Mouse (Mus musculus): ENCODE results near the gene Lrrc55. TPM values are rescaled to one million over a fixed set of nuclear protein-coding genes. Genes with fewer than 3 reads are reported as not detected.

The Lrrc55 gene
- polyA plus RNA-seq, 1 experiment from 2014 or later: 0.06 TPM

DNA sequence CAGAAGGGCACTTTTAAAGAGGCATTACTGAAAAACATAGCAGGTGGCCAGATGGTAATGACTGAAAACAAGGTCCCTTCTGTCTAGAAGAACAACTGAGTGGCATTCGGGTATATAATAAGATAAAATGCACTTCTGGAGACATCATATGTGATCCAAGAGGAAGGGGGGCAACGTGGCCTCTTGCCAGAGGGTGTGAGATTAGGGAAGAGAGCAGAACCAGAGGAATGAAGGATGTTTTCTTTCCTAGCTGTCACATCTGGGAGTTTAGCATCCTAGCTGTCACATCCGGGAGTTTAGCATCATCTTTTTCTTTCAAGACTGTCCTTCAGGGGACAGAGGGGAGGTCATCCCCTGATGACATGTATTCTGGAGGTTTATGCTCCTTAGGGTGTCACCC lies 32.6 kb upstream of the Lrrc55 start:
- no peaks in the 10 kb centered on the region for H3K4me1 ChIP-seq (ENCODE audit: insufficient read depth)
- ATAC-seq (no peak), DNase-seq (no peak)
- H3K27me3 ChIP-seq (ENCODE audit: insufficient read depth, low read length): no peaks in the 10 kb centered on the region
- H3K9me3 ChIP-seq (ENCODE audit: low read length): no peaks in the 10 kb centered on the region
- H3K27ac ChIP-seq (ENCODE audit: low read depth): no peak overlapping the region
- H3K4me3 ChIP-seq (ENCODE audit: low read depth, low read length): no peak overlapping the region
- H3K9ac ChIP-seq (replicated peaks): no peak overlapping the region
- TF ChIP-seq EP300 (IDR thresholded peaks at IDR 0.05; ENCODE audit: low read depth) (no peak), CTCF (IDR thresholded peaks at IDR 0.05; ENCODE audit: low read depth) (no peak)
- WGBS (ENCODE audit: insufficient replicate concordance): 58% methylated on average over 3 of the region's 3 CpGs
- no peak overlapping the region for H3K4me2 ChIP-seq (ENCODE audit: low read depth, low read length)
- no peaks in the 10 kb centered on the region for H3K36me3 ChIP-seq (replicated peaks; ENCODE audit: insufficient read depth, low read length)

DNA sequence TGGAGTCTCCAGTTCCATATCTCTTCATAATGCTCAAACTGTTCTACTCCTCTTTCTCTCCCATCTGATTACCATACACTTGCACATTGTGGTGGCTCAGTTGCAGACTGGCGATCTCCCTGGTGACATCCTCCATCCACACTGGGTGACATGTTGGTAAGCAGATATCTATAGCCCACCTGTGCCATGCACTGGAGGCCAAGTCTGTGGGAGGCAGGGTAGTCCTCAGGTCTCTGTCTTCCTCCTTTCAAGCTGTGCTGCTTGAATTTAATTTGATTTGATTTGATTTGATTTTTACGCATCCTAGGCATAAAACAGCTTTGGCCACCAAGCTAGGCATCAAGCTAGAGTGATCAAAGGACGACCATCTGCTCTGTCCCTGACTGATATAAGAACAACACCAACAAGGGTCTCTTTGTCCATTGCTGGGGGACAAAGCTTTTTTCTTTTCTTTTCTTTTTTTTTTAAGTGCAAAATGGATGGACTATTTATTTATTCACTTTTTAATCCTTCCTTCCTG lies 30.9 kb upstream of the Lrrc55 start:
- 76% methylated on average over 3 of the region's 3 CpGs for WGBS (ENCODE audit: insufficient replicate concordance)
- no peak for DNase-seq
- Histone ChIP-seq H3K27me3 (ENCODE audit: insufficient read depth, low read length) (no peaks in the 10 kb centered on the region), H3K4me1 (ENCODE audit: insufficient read depth) (no peaks in the 10 kb centered on the region), H3K27ac (ENCODE audit: low read depth) (no peak overlapping the region), H3K4me3 (ENCODE audit: low read depth, low read length) (no peak overlapping the region), H3K4me2 (ENCODE audit: low read depth, low read length) (no peak overlapping the region), H3K9ac (replicated peaks) (no peak overlapping the region), H3K36me3 (replicated peaks; ENCODE audit: insufficient read depth, low read length) (no peaks in the 10 kb centered on the region), H3K9me3 (ENCODE audit: low read length) (no peaks in the 10 kb centered on the region)
- no peak for ATAC-seq
- TF ChIP-seq EP300 (IDR thresholded peaks at IDR 0.05; ENCODE audit: low read depth) (no peak), CTCF (IDR thresholded peaks at IDR 0.05; ENCODE audit: low read depth) (no peak)

DNA sequence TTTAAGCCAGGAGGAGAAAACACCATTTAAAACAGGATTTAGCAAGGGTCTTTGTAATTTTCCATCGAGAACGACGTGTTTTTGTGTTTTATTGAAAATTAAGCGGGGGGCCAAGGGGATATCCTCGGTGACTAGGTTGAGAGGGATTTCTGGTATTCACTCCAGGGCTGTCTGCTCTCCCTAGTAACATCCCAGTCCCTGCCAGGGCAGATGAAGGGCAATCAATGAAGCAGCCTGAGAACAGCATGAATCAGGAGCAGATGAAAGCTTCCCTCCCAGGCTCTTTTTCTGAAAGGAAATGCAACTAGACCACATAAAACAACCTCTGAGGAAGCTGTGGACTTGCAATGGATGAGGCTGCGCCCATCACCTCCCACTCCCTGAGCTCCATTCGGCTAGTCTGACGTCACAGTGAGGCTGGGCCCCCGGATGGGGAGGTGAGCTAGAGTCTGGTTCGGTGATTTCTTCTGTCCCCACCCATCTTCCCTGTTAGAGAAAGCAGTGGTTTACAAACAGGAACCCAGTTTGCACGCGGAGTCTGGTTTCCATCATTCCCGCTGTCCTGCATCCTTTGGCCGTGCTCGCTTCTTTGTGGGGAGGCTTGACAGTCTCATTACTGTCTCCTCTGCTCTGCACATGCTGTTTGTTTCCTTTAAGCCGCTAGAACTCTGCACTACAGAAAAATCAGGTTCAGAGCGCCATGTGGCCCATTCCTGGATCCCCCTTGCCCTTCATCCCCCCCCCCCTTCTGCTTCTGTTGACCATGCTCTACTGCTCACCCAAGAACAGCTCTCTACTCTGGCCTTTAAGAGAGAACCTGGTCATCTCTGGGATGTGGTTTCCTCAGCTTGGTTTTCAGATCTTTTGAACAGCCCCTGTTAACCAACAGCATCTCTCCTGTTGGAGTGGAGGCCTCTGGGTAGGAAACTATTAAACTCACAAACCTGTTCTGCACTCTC lies 27.5 kb upstream of the Lrrc55 start:
- DNase-seq (no peak), ATAC-seq (no peak)
- Histone ChIP-seq H3K36me3 (replicated peaks; ENCODE audit: insufficient read depth, low read length) (no peaks in the 10 kb centered on the region), H3K4me2 (ENCODE audit: low read depth, low read length) (no peak overlapping the region), H3K9me3 (ENCODE audit: low read length) (no peaks in the 10 kb centered on the region), H3K27ac (ENCODE audit: low read depth) (no peak overlapping the region), H3K4me1 (ENCODE audit: insufficient read depth) (no peaks in the 10 kb centered on the region), H3K27me3 (ENCODE audit: insufficient read depth, low read length) (no peaks in the 10 kb centered on the region), H3K9ac (replicated peaks) (no peak overlapping the region), H3K4me3 (ENCODE audit: low read depth, low read length) (no peak overlapping the region)
- 40% methylated on average over 17 of the region's 17 CpGs for WGBS (ENCODE audit: insufficient replicate concordance)
- TF ChIP-seq EP300 (IDR thresholded peaks at IDR 0.05; ENCODE audit: low read depth): no peak
- TF ChIP-seq CTCF (IDR thresholded peaks at IDR 0.05; ENCODE audit: low read depth): no peak

DNA sequence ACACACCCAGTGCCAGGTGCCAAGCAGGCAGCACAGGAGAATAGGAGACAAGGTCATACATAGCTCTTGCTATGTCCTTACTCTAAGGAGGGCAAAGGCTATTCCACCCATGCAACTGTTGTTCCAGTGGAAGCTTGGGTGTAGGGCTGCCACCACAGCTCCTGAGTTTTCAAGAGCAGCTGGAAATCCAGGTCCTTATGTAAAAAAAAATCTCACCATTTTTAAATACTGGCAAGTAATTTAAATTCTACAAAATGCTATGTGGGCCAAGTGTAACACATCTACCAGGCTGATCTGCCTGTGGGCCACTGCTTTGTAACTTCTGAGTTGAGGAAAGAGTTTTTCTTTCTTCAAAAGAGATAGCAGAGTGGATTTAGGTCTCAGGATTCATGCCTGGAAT lies 19.6 kb upstream of the Lrrc55 start:
- Histone ChIP-seq H3K4me3 (ENCODE audit: low read depth, low read length) (no peak overlapping the region), H3K27me3 (ENCODE audit: insufficient read depth, low read length) (no peaks in the 10 kb centered on the region), H3K4me2 (ENCODE audit: low read depth, low read length) (no peak overlapping the region), H3K27ac (ENCODE audit: low read depth) (no peak overlapping the region), H3K36me3 (replicated peaks; ENCODE audit: insufficient read depth, low read length) (no peaks in the 10 kb centered on the region), H3K9ac (replicated peaks) (no peak overlapping the region), H3K9me3 (ENCODE audit: low read length) (no peaks in the 10 kb centered on the region), H3K4me1 (ENCODE audit: insufficient read depth) (no peaks in the 10 kb centered on the region)
- TF ChIP-seq EP300 (IDR thresholded peaks at IDR 0.05; ENCODE audit: low read depth) (no peak), CTCF (IDR thresholded peaks at IDR 0.05; ENCODE audit: low read depth) (no peak)
- ATAC-seq: no peak
- DNase-seq: no peak

DNA sequence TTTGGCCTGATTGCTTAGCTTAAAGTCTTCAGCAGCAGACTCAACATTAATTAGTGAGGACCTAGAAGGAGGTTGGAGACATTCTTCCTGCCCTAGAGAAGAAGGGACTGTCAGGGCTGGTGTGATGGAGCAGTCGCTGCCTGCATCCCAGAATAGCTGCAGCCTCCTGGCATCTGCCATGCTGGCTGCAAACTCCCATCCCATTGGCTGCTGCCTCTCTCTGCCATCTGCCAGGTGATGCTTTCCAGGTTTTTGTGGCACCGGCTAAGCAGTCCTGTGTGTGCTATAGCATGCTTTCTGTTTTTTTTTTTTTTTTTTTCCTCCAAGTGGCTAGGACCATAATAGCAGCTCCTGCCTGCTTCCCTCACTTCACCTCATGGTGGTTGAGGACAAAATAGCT lies 16.7 kb upstream of the Lrrc55 start:
- no peaks in the 10 kb centered on the region for H3K36me3 ChIP-seq (replicated peaks; ENCODE audit: insufficient read depth, low read length)
- no peak overlapping the region for H3K4me2 ChIP-seq (ENCODE audit: low read depth, low read length)
- 69% methylated on average over 2 of the region's 2 CpGs for WGBS (ENCODE audit: insufficient replicate concordance)
- H3K27me3 ChIP-seq (ENCODE audit: insufficient read depth, low read length): no peaks in the 10 kb centered on the region
- H3K9ac ChIP-seq (replicated peaks): no peak overlapping the region
- ATAC-seq (no peak), DNase-seq (no peak)
- no peaks in the 10 kb centered on the region for H3K9me3 ChIP-seq (ENCODE audit: low read length)
- no peak overlapping the region for H3K27ac ChIP-seq (ENCODE audit: low read depth)
- H3K4me3 ChIP-seq (ENCODE audit: low read depth, low read length): no peak overlapping the region
- no peaks in the 10 kb centered on the region for H3K4me1 ChIP-seq (ENCODE audit: insufficient read depth)
- TF ChIP-seq EP300 (IDR thresholded peaks at IDR 0.05; ENCODE audit: low read depth) (no peak), CTCF (IDR thresholded peaks at IDR 0.05; ENCODE audit: low read depth) (no peak)

DNA sequence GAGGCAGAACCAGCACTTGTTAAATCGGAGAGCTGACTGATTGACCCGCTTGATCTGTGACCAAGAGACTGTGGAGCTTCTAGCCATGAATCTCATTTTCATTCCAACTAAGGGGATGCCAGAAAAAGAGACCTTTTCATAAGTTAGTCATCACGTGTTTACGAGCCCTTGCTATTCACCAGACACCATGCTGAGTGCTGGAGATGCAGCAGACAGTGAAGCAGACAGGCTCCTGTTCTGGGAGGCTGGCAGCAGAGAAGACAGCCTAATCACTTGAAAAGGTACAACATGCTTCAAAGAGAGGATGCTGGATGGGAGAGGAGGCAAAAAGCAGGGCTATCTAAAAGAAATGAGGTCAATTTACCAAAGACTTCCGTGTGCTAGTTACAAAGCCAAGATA lies 12.3 kb upstream of the Lrrc55 start:
- WGBS (ENCODE audit: insufficient replicate concordance): 73% methylated on average over 5 of the region's 5 CpGs
- no peaks in the 10 kb centered on the region for H3K4me1 ChIP-seq (ENCODE audit: insufficient read depth)
- no peak overlapping the region for H3K4me2 ChIP-seq (ENCODE audit: low read depth, low read length)
- no peaks in the 10 kb centered on the region for H3K9me3 ChIP-seq (ENCODE audit: low read length)
- TF ChIP-seq EP300 (IDR thresholded peaks at IDR 0.05; ENCODE audit: low read depth) (no peak), CTCF (IDR thresholded peaks at IDR 0.05; ENCODE audit: low read depth) (no peak)
- H3K9ac ChIP-seq (replicated peaks): no peak overlapping the region
- no peak overlapping the region for H3K27ac ChIP-seq (ENCODE audit: low read depth)
- no peaks in the 10 kb centered on the region for H3K27me3 ChIP-seq (ENCODE audit: insufficient read depth, low read length)
- H3K36me3 ChIP-seq (replicated peaks; ENCODE audit: insufficient read depth, low read length): no peaks in the 10 kb centered on the region
- DNase-seq: no peak
- ATAC-seq: no peak
- no peak overlapping the region for H3K4me3 ChIP-seq (ENCODE audit: low read depth, low read length)

All from liver, postnatal 0 days (tissue).